Mouse (Mus musculus): ENCODE measurements at regions not wholly inside any gene's neighbourhood (a gene's known extent, or its start where the extent isn't known, plus 50 kb on each side); places are given as distances from the start of the nearest gene placed in this dataset.
A peak's percentile ranks its signal among the peaks of the same experiment; 100 is the strongest.

GRCm38 (mm10) chr14:76780572-76781523 lies 224.2 kb upstream of the Serp2 start:
- TF ChIP-seq CTCF (IDR thresholded peaks at IDR 0.05; ENCODE audit: control insufficient read depth, insufficient read depth, insufficient read length) (no peak), FOSL1 (IDR thresholded peaks at IDR 0.05; ENCODE audit: insufficient read depth, low read length, poor library complexity, severe bottlenecking) (no peak), MAX (IDR thresholded peaks at IDR 0.05) (peak; percentile 88)

All from C2C12 (cell line).